Mouse (Mus musculus) CD8-positive naive resting alpha-beta T cell, adult 2 months (primary cell): ENCODE results near the gene Arhgef11.

Experiments used
- DNase-seq, 2 experiments: peaks; one replicate each; pipeline ENCODE4 v3.0.0; 2022; ENCODE audit warnings: low read depth in 2 of 2, low spot score in 2 of 2

Arhgef11 gene

DNA sequence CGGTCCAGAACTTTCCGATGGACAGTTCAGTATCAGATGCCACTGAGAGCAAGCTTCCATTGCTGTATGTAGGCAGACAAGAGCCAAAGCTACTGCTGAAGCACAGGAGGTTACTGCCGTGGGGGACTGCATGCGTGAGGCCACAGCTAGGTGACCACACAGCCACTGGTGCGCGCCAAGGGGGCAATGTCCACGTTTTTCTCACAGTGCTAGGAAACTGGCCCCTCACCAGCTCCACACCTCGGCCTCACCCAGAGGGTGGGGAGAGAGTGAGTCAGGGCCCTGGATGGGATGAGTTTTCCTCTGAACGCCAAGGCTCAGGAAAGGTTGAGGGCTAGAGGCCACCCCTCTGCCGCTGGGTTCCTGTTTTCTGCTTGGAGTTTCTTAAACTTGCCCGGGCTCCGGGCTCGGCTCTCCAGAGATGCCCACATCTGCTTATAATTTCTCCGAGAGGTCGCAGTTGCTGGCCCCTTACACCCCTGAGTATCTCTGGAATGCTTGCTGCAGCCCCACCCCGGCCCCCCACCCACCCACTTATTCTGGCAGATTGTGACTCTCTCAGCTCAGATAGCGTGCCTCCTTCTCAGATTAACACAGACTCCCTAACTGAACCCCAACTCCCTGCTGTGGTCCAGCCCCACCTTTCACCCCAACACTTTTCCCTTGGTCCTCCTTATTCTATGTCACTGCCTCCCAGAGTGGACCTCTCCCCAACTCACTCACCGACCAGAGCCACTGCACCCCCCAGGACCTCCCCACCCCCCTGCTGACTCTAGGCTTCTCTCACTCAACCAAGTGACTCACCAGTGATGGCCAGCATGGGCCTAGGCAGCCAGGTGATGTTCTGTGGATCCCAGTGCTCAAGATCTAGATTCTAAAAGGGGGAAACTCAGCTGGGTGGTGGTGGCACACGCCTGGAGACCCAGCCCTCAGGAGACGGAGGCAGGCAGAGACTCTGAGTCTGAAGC is 144.3 kb downstream of the Arhgef11 start:
- no peak for DNase-seq

DNA sequence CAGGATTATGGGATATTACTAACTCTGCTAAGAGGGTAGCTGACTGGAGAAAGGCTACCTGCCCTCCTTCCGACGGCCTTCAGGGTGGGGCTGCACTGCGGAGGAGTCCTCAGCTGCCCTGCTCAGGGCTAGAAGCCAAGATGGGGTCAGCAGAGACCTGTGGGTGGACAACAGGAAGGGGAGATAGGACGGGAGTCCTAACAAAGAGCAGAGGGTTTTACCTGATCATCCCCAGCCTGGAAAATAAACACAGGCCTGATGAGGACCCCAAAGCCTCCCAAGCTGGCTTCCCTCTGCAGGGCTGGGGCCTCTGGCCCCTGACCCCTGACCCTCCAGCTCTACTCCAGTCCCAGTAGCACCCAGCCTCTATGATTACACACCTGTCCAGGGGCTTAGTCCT is 145.8 kb downstream of the Arhgef11 start:
- DNase-seq = no peak

DNA sequence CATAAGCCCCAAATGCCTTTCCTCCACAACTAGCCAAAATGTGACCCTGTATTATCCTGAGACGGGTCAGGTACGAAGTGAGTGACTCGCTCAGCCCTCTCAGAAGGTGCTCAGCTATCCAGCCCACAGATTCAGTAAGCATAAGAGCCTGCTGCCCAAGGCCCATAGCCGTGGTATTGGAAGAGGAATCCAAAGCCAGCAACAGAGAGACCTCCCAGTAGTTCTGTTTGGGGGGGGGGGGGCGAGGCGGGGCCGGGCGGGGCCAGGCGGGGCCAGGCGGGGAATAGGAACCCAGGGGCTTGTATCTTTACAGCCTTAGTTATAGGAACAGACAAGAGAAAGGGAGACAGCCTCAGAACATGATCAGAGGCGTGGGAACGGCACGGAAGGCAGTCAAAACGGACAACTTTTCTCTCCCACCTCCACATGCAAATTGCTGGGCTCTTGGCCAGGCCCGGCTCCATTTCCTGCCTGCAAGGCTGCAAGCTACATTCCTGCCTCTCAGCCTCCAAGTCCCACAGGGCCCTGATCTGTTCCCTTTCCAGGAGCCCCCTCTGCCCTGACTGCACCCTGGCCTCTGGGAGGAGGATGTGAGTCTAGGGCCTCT is 146.4 kb downstream of the Arhgef11 start:
- no peak for DNase-seq

DNA sequence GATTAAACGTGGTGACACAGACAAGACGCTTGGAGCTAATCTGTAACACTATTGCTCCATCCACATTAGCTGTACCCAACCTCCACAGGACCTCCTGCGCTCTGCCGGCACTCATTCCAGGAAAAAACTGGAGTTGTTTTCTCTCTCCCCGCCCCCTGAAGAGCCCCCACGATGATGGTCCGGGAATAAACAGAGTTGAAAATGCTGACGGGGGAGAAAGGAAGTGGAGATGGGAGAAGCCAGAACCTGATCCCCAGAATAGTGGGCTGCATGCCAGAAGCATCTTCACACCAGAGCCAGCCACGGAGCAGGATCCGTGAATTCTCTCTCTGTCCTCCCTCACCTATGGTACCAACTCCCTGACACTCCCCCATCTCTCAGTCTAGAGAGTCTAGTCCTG is 147.1 kb downstream of the Arhgef11 start:
- DNase-seq = no peak

DNA sequence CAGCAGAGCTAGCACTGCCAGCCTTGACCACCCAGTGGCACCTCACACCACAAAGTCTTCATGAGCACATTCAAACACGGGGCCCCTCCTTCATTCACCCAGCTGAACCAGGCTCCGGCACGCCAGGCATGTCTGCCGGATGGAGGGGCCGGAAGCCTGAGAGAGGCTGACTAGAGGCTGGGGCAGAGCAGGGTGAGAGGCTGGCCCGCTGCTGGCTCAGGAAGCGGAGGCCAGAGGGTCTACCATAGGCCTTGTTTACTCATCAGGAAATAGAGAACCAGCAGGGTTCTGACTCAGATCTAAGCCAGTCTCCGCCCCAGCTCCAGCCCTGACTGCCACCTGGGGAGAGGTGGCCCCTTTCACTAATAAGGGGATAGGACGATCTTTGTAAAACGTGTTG is 147.7 kb downstream of the Arhgef11 start:
- peak; percentile 65 to 66 for DNase-seq

DNA sequence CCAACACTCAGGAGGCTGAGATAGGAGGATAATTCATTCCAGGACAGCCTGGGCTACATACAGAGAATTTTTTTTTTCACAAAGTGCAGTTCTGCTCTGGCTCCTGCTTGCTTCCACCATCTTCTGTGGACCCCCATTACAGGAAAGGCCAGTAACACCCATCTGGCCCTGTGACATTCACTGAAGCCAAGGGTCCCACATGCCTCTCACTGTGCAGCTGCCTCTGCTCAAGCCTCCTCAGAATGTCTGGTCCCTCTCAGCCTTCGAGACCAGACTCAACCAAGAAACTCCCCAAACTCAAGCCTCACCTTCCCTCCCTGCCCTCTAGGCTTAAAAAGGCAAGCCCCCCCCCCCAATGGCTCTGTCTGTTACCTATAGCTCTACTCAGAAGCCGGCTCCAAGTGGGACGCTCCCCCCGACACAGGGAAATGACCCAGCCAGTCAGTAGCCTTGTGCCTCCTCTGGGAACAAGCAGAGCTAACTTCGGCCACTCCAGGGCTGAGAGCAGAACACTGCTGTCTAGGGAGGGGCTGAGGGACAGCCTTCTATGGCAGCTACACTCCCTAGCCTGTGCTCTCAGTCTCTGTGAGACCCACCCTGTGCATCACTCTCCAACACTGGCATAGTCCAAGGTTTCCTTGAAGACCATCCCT is 148.4 kb downstream of the Arhgef11 start:
- no peak for DNase-seq

DNA sequence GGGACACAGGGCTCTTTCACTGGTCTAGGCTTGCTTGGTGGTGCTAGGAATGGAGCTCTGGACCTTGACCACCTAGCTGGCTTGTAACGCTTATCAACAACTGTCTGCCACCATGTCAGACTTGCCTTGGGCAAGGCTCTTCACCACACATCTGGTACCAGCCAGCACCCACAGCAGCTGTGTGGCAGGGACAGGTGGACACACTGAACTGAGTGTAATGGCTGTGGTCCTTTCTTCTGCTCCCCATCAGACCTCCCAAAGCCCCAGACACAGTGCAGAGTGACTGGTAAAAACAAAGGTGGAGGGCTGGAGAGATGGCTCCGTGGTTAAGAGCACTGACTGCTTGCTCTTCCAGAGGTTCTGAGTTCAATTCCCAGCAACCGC is 148.9 kb downstream of the Arhgef11 start:
- no peak for DNase-seq

DNA sequence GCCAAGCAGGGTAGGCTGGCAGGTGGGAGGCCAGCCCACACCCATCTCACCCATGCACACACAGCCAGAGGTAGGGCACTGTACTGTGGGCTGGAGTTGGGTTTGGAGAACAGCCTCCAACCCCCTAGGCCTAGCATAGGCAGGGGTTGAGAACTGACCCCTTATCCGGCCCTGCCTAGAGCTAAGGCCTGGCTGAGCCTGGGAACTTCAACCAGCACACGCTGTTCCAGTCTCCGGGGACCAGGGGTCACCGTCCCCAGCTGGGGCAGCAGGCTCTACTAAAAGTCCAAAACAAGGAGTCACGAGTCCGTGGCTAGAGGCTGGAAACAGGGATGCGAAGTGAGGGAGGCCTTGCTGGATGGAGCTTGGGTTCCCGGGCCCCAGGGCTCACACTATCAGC is 150.4 kb downstream of the Arhgef11 start:
- no peak for DNase-seq

DNA sequence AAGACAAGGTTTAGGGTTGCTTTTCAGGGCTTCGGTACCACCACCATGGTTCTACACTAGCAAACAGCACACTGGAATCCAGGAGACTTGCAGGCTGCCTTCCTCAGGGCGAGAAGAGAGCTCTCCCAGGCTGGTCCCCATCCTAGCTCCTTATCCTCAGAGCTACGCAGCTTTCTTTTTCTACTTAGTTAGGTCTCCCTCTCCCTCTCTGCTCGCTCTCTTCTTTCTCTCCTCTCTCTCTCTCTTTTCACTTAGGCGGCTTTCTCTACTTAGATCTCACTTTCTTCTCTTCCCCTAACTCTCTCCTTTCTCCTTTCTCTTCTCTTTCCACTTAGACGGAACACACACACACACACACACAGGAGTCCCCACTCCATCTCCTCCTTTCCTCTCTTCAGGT is 151.1 kb downstream of the Arhgef11 start:
- DNase-seq = no peak

DNA sequence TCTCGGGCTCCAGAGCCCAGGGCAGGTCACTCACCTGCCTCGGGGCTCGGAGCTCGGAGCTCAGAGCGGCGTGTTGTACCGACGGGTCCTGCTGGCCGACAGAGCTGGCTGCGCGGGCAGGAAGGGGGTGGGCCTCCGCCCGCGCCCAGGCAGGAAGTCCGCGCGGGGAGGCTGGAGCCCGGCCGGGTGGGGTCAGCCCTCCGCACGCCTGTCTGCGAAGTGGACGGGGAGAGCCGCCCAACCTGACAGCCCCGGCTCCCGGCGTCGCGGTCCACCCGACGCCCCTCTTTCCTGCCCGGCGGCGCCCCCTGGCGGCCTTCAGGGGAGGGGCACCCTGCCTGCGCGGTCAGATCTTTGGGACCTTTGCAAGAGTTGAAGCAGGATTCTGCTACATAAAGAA is 151.5 kb downstream of the Arhgef11 start:
- peak; percentile 77 to 84 for DNase-seq

DNA sequence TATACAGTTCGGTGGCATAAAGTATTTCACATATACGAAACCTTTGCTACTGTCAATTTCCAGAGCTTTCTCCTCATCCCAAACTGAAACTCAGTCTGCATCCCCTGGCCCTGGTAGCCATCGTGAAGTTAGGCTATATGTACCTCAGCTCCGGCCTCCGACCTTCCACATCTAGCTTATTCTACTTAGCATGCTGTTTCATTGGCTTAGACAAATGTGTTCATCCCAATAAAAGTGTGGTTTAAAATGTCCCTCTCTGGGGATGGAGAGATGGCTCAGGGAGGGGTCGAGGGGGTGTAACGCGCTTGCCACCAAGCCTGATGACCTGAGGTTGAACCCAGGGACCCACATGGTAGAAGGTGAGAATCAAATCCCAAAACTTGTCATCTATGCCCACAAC is 152.1 kb downstream of the Arhgef11 start:
- no peak for DNase-seq

DNA sequence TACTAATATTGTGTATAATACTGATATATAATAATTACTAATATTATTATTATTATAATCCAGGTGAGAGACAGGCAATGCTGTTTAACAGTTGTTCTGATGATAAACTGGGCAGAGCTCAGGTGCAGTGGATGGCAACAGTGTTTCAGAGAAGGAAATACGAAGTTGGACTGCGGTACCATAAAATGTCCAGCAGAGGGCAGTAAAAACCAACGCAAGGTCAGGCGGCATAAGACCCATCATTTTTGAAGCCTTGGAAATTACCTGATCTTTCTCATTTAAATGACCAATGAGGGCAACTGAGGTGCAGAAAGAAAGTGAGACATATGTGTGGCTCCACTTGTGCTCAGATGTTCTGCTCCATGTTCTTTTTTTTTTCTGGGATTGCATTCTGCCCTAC is 152.9 kb downstream of the Arhgef11 start:
- DNase-seq = peak; percentile 50 to 70

DNA sequence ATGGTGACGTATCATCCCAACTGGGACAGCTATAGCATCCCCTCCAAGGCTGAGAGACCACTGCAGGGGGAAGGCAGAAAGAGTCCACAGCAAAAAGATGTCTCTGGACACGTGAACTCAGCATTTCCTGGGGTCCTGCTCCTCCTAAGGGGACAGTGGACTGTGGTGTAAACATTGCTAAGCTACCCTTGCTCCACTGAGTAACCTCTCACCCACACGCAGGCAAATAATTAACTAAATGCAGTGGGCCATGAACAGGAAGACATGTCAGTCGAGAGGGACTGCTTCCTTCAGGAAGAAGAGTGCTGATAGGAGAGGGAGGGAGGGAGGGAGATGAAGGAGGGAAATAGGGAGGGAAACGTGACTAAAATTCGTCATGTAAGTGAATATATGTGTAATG is 153.7 kb downstream of the Arhgef11 start:
- no peak for DNase-seq

DNA sequence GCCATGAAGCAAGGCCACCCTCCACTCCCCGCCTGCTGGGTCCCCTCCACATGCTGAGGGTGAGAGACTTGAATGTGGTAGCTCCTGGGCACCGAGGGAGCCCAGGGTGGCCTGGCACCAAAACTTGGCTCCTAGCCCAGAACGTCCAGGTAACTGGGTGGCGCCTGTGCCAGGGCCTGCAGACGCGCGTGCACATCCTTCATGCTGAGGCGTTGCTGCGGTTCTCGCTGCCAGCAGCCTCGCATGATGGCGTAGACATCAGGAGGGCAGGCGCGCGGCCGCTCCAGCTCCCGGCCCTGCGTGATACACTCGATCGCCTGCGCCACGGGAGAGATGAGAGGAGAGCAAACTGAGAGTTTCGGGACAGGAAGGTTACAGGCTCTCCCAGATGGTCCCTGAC is 160.9 kb downstream of the Arhgef11 start:
- DNase-seq = no peak

DNA sequence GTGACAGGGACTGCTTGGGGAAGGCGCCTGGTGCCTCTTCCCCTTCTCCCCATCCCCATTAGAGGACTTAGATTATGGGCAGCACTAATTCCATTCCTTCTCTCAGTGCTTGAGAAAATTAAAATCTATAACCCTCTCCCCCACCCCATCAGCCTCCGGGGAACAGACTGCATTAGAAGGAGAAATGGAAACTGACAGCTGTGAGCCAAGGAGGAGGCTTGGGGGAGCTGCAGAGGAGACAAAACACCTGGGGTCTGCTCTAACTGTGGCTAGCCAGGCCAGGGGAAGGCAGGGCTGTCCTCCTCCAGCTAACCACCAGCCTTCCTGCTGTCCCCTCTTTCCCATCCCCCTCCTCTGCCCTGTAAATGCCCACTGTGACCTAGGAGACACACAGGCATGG is 161.7 kb downstream of the Arhgef11 start:
- no peak for DNase-seq

DNA sequence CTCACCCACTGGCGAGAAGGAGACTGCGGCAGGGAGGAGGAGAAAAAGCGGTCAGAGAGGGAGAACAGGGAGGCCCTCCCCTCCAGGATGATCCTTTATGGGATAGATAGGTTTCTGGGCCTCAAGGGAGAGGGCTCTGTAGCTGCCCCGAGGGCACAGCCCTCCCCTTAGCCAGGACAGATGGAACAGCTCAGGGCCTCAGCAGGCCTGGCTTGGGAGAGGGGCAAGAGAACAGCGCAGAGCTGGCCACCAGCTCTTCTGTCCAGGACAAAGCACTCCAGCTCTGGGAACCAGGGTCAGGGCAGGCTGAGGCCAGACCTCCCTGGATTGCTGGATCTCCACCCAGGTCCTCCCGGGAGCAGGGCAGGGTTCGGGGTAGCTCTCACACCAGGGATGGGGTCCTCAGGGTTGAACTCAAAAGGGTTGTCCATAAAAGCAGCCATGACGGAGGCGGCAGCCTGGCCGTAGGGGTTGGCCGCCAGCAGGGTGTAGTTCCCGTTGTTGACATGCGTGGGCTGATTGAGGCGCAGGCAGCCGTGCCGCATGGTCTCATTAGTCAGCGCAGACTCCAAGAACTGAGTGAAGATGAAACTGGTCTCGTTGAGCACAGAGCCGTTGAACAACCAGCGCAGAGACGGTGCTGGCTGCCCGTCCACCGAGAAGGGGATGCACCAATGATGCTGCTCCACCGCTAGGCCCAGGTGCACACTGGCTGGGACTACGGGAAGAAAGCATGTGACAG is 166.1 kb downstream of the Arhgef11 start:
- DNase-seq = no peak

DNA sequence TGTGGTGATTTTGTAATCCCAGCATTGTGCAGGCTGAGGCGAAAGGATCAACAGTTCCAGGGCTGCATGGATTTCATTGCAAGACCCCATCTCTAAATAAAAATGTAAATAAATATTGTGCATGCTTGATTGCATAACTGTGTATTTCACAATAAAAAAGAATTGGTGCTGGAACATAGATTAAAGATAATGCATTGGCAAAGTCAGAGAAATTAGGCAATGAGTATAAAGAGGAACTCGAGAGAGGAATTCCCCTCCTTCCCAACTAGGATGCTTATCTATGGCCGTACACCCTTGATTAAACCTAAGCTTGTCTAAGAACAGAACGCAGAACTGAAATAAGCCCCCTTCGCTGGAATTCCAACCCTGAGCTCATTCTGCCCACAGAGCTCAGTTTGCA is 167.8 kb downstream of the Arhgef11 start:
- no peak for DNase-seq

DNA sequence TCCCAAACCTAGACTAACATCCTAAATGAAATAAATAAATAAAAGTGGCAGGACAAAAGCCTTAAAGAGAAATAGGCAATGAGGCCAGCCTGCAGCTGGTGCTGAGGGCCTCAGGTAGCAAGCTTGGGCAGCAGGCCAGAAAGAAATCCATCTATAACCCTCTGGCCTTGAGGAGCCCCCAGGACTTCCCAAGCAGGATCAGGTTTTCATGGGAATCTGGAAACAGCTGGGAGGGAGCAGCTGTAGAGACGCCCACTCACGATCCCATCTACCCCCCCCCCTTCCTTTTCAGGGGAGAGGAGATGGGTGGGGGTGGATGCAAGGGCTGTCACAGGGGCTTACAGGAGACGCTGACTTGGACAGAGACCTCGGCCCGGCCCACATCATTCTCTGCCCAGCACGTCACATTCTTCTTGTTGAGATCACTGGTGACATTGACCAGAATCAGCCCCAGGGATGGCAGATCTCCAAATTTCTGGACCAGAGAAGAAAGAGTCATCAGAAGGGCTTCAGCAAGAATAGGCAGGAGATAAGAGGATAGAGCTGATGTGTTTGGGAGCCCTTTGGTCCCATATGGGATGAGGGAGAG is 168.4 kb downstream of the Arhgef11 start:
- no peak for DNase-seq
